In the genomic region with DNA sequence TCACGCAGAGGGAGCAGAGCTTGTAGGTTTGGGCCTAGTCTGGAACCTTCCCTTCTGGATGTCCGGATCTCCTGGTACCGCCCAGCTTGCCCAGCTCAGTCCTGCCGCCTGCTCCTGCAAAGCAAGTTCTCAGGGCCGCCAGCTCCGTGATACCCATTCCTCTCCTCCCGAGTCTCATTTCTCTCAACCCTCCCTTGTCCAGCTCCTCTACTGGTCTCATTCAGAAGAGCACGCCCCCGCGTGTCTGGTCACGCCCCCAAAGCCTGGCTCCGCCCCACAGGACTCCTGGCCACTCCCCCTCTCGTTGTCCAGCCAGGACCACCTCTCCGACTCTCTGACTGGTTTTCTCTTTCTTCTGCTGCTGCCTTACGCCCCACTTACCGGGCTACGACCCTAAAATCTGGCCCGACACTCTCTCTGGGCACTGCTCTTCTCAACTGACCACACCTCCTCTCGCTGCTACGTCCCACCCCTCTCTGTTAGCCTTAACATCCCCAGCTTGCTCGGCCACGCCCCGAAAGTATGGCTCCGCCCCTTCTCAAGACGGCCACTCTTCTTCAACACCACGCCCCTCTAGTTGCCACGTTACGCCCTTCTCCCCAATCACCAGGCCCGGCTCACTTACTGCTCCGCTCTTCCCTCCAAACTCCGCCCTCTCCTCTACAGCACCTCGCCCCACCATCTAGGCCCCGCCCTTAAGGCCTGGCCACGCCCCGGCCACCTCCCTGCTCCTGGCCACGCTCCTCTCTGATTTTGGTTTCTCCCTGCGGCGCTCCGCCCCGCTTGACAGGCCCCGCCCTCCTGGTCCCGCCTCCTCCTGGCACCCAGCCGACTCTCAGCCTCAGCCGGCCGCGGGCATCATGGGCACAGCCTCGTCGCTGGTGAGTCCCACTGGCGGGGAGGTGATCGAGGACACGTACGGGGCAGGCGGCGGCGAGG, we compare ENCODE assay signal across 8 mouse cellular contexts. TPM values are rescaled to one million over a fixed set of nuclear protein-coding genes. Genes with fewer than 3 reads are reported as not detected.
DNase-seq lines count a peak whose midpoint lies in the region; ATAC-seq lines count a peak whose summit lies in the region.

A gene (plus strand): TSS at position 624 of the 939 bp plus-strand sequence.

- peak; percentile 100 for DNase-seq in adipocyte (ENCODE audit: low spot score)
- peak; percentile 100 for DNase-seq in embryo, embryonic 10 days (ENCODE audit: low spot score)
- peak; percentile 98 for DNase-seq in gastrocnemius, postnatal 10 days
- DNase-seq in induced T-regulatory cell, adult 2 months (ENCODE audit: low read depth): peak; percentile 95
- peak; percentile 99 to 100 for DNase-seq in left cerebral cortex, adult 9 months (ENCODE audit: low spot score in 2 of 2)
- peak; percentile 99 for DNase-seq in right cerebral cortex, postnatal 14 days
- peak; percentile 99 to 100 for DNase-seq in urinary bladder, postnatal 36 days (ENCODE audit: low spot score in 2 of 2)

- peak; percentile 89 for ATAC-seq in megakaryocyte progenitor cell, adult 5-6 weeks (replicated peaks; ENCODE audit: poor library complexity)

RNA-seq across cellular contexts. Expression of the gene that starts here (rescaled TPM):
- total RNA-seq in gastrocnemius, postnatal 10 days (2021): 1 to 10 TPM; 3.0 to 4.5 TPM
- total RNA-seq in megakaryocyte progenitor cell, adult 5-6 weeks (2015): 1.3 and 8.9 TPM in 2 replicates
- total RNA-seq in megakaryocyte progenitor cell, adult 5-6 weeks (2017): 2.4 and 3.3 TPM in 2 replicates

Comparison
In these comparisons a context has a peak if more than half of its experiments do, and no peak if none do; other contexts are left out.
1. Peak in every context shown above with its lines: DNase-seq and ATAC-seq.